Mouse (Mus musculus) megakaryocyte, adult 5-6 weeks (primary cell): ENCODE results near the gene Atpaf2. TPM values are rescaled to one million over a fixed set of nuclear protein-coding genes. Genes with fewer than 3 reads are reported as not detected.

Source experiments
- ATAC-seq: 2 replicates; pipeline ENCODE4 v1.8.0; 2016; ENCODE audit warnings: mild to moderate bottlenecking, inconsistent platforms; ENCODE audit not compliant: poor library complexity, severe bottlenecking
- total RNA-seq, 2 experiments: library from RNA; stranded (forward) in 1 of 2; stranded (reverse) in 1 of 2; fragments of 153-499, 151-499 nt in 1 of 2; fragments of 221-1000, 200-1000 nt in 1 of 2; gene quantifications; 2 replicates each; pipeline versions ENCODE4 v1.2.3 to v1.2.4; 2015 to 2017

The Atpaf2 gene
- total RNA-seq, 2 experiments from 2014 or later, result 15.6 to 43.3 TPM

DNA sequence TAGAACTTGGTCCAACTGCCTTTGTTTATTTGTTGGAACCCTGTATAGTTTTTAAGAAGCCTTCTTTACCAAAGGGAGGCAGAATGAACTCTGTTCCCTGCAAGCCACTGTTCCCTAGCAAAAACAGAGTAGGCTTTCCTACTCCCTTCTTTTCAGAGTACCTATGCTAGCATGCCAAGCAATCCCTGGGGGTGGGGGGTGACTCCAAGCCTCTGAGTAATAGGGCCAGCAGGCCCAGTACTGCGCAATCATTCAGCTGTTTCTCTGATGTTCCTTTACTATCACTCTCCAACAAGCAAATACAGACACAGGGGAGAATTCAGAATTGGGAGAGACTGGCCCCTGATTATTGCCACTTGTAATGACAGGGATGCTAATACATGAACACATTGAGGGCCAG, 11.7 kb downstream of the Atpaf2 start:
- no peak for ATAC-seq

DNA sequence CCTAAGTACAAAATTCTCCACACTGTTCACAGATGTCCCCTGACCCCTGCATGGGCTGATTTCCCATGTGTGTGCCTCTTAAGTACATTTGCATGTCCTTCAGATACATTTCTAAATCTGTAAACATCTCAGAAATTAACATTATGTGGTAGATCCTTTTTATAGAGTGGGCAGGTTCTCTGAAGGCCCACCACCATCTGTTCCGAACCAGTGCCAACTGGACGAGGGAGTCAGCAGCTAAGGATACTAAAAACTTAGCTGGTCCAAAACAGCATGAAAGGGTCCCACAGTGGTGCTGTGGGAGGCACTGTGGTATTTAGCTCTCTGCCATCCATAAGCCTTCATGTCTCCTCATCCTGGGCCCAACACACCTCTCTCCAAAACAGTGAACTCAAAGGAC, 21.1 kb downstream of the Atpaf2 start:
- ATAC-seq, result no peak

DNA sequence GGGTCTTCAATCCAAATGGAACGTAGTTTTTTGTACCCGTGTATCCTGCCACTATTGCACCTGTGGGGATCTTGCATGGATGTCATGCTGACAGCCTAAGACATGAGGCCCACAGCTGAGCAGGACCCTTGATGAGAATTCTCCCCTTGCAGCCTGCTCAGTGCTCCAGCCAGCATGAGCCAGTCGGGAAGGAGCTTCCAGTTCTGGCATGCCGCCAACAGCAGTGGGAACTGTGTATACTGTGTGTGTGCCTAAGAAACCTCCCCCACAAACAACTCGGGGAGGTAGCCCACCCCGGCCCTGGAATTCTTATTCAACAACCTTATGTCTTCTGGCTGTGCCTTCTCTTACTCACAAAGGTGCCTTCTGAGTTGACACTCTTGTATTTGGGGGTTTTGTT, 21.7 kb downstream of the Atpaf2 start:
- no peak for ATAC-seq

DNA sequence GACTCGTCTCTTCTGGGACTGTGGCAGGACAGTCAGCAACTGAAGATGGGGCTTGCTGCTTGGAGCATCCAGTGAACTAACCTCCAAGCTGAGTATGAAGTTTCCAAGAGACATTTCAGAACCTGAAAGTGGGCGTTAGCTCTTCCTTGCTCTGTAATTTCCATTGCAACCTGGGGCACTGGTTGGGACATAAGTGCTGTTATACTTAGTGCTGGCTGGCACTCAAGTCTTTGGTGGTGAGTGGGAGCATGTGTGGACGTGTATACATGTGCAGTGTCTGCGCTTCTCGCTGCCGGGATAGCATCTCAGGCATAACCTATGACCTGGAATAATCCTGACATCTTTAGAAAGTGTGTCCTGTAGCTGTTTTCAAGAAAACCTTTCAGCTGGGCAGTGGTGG, 26.9 kb downstream of the Atpaf2 start:
- ATAC-seq, result no peak

DNA sequence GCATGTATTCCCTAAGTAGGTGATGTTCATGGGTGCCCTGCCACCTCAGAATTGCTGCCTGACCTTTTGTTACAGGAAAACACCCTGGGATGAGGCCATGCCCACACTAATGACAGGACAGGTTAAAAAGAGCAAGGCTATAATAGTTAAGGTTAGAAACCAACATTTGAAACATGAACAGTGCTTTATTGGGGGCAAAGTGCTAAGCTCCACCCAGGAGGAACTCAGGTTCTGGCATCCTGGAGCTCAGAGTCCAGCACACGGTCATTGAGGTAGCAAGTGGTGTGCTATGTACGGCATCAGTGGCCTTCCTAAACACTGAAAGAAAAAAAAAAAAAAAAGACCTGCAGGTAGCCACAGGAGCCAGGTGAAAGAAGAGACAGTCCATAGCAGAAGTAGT, 30.3 kb downstream of the Atpaf2 start:
- no peak for ATAC-seq

DNA sequence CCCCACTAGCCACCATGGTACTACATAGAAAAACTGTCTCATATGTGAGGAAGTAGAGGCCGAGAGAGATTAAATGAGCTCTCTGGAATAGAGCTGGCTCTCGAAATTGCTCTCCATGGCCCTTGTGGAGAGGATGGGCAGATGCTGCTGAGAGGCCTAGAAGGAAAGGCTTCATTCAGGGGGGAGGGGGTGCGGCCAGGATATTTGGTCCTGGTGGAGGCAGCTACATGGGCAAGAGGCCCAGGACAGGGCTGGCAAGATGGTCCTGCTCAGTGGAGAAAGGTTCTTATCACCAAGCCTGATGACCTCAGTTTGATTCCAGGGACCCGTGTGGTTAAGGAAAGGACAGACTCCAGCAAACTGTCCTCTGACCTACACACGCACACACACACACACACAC, 32.3 kb downstream of the Atpaf2 start:
- no peak for ATAC-seq

DNA sequence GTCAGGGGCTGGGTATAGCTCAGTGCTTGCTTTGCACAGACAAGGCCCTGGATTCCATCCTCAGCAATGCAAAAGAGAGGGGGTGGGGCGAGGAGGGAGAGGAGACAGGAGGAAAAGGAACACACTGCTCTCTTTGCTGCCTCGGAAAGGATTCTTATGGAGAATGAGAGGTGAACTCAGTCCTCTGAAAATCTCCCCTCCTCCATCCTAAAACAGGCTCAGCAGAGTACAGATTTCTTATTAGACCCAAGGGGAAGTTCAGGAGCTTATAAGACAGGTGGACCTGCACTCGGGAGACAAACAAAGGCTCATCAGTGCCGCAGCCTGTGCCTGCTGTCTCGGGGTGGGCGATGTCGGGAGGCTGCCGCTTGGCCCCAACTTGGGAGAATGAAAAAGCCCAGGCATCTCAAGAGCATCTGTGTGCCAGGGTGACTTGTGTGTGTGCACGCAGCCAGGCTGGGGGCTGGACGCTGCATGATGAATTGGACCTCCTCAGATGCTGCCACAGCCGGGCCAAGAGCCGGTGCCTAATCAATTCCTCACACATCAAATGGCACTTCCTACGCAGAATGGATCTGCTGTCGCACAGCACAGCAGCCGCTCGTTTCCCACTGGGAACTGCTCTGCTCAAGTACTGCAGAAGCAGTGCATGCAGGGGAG, 33.4 kb downstream of the Atpaf2 start:
- no peak for ATAC-seq

DNA sequence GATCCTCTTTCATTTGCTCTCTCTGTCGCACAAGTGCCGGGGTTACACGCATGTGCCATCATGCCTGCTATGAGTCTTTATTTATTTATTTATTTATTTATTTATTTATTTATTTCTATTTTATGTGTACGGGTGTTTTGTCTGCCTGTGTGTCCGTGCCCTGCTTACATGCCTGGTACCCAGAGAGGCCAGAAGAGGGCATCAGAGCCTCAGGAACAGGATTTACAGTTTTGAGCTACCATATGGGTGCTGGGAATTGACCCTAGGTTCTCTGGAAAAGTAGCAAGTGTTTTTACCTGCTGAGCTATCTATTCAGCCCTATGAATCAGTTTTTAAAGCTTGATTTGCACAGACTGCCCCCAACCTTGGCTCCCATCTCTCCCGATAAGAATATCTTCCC, 34.7 kb downstream of the Atpaf2 start:
- no peak for ATAC-seq

DNA sequence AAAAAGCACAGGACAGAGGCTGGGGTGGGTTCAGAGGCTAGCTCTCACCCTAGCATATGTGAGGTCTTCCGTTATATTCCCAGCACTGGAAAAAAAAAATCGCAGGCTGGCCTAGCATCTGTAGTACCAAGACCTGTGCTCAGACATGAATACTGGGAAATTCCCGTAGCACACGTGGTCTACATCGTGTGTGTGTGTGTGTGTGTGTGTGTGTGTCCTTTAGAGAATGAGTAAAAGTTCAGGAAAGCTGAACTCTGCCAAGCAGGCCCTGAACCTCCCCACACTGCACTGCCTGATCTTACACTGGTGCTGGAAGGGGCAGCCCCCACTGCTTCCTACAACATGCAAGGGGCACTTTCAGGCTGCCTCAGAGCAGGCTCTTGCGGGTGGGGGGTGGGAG, 43.8 kb downstream of the Atpaf2 start:
- no peak for ATAC-seq

DNA sequence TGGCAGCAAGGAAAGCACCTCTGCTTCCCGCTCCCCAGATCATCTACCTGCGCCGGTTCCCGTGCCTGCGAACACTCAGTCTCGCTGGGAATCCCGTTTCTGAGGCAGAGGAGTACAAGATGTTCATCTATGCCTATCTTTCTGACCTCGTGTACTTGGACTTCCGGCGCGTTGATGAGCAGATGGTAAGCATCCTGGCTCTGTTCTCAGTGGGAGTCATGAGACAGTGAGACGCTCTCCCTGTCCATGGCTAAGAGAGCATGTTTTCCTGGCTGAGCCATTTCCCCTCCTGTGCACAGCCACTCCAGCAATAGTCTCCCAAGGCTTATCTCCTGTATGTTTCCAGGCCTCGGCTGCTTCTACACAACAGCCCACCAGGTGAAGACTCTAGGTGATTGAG, 47.8 kb downstream of the Atpaf2 start:
- no peak for ATAC-seq

DNA sequence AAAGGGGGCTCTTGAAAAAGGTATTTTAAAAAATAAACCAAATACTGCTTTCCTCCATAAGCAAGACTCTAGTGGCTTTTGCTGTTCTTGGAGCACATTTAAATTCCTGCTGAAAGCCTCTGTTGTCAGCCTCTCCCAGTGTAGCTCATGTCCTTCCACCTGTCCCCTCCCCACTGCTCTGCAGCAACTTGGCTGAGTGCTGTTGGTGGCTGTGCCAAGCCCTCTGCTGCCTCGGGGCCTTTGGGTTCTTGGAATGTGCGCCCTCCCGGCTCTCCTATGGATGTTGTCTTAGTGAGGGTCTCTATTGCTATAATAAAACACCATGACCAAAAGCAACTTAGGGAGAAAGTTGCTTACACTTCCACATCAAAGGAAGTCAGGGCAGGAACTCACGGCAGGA, 48.8 kb downstream of the Atpaf2 start:
- ATAC-seq, result no peak

DNA sequence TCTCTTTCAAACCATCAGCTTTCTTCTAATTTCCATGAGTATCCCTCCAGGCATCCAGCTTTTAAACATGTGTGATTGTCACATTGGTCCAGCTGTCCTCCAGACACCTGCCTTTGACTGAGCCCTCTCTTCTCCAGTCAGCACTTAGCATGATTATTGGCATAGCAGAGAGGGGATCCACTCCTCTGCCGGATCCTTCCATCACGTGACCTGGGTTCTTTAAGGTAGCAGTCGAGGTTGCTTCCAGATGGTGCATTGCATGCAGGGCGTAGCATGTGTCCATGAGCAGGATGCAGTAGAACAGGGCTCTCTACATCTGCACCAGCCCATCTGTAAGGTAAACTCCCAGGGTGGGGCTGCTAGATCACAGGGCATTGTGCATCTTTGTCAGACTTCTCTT, 49.3 kb downstream of the Atpaf2 start:
- no peak for ATAC-seq

DNA sequence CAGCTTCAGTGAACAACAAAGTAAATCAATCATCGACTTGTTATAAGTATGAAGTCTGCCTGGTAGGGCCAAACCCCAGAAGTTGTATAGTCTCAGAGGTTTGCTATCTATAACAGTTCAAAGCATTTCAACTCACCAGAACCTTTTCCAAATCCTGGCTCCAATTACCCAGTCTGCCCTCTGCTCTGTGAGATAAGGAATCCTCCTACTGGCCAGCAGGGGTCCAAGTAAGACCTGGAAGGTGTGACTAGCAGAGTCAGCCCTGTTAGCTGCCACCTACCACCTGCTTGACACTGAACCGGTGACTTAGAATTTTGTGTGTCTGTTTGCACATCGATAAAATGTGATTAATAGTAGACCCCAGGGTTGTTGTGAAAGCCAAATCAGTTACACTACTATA, 51.0 kb downstream of the Atpaf2 start:
- no peak for ATAC-seq

DNA sequence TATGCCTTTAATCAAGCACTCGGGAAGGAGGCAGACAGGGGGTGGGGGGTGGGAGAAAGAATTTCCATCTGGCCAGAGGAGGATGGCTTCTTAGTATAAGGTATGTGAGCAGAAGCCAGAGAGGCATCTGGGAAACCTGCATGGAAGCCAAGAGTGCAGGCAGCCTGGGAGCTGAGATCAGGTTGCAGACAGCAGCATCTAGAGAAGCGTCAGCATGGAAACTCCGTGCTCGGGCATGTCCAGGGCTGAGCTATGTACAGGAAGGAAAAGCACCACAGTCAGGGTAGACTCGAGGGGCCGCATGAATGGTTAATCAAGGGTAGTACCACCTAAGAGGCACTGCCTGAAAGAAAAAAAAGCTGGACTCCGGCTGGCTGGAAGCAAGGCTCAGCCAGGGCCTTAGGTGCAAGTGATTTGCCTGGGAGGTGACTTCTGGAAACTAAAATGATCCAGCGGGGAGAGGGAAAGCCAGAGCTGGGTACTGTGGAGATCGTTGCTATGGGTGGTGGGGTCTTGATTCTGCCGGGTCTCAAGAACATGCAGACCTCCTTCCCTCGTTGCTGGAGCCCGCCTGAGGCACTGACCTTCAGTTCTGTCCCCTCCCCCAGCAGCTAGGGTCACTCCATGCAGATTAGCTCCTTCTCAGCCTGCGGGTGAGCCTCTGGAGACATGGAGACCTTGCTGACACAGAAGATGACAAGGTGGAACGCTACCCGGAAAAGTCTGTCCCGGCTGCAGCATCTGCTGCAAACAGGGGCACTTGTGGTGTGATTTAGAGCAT, 51.8 kb downstream of the Atpaf2 start:
- no peak for ATAC-seq

DNA sequence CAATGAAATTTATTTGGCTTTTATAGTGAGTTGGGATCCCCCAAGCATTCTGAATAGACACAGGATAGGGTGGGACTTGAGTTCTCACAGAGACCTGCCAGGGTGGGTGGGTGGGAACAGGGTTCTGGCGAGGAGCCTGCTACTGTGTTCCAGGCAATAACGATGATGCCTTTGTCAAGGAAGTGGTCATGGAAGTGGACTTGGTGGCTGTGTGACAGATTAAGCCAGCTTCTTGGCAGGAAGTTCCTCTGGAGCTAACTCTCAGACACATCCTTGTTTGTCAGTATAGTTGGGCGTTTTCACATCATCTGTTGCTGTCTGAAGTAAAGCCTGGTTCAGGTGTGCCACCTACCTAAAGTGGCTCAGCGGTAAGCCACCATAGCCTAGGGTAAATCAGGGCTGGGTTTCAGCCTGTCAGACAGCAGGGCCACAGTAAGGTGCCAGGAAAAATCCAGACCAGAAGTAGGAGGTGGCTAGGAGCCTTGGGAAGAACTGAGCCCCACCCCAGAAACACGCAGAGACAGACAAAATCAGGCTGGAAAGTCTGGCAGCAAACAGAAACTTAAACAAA, 57.5 kb downstream of the Atpaf2 start:
- no peak for ATAC-seq

DNA sequence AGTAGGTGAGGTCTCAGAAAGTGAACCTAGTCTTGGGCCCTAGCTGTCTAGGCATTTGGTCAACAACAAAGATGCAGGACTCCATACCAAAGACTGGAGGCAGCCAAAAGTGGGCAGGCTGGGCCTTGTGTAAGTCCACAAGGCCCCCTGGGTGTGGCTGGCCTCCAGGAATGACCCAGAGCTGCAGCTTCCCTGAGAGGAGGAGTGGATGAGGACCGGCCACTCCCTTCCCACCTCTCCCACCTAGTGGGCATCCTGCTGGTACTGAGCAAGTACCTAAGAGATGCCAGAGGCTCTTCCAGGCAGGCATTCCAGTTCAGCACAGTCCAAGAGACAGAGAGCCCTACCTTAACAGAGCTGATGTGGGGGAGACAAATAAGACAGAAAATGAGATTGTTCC, 58.3 kb downstream of the Atpaf2 start:
- ATAC-seq, result no peak

DNA sequence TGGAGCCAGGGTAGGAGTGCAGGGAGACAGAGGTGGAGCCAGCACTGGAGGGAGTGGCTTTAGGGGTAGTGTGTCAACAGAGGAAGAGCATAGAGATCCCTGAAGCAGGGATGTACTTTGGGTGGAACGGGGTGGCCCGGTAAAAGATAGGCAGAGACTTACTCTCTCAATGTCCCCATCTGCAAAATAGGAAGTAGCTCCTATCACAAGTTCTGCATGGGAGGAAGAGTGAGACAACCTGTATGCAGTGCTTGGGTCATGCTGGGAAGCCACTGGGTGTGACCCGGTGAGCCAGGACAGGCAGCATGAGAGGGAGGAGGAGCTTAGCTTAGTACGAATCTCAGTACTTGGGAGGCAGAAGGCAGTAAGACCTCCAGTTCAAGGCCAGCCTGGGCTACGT, 59.1 kb downstream of the Atpaf2 start:
- no peak for ATAC-seq

DNA sequence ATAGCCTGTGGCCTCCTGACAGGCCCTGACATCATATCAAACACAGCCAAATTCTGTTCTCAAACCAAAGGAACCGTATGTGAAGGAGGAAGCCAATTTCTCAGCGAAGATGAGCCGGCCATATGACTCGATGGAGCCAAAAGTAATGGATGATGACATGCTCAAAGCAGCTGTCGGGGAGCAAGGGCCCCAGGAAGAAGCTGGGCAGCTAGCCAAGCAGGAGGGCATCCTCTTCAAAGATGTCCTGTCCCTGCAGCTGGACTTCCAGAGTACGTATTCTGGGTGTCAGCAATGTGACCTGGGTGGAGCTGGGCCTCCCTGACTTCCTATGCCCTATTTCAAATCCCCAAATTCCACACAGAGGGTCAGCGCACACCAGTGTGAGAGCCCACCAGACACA, 59.7 kb downstream of the Atpaf2 start:
- ATAC-seq, result no peak

DNA sequence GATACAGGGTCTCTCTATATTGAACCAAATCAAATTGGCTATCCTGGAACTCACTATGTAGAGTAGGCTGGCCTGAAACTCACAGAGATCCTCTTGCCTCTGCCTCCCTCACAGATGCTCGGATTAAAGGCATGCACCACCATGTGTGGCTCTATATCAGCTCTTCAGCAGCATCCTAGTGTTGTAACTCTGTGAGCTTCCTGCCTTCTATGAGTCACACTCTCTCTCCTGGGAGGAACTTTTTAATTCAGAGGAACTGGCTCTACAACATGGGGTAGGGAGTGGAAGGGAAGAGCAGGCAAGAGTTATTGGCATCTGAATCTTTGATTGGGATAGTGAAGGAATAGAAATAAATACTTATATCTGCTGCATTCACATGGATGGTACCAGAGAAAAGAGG, 61.1 kb downstream of the Atpaf2 start:
- no peak for ATAC-seq

DNA sequence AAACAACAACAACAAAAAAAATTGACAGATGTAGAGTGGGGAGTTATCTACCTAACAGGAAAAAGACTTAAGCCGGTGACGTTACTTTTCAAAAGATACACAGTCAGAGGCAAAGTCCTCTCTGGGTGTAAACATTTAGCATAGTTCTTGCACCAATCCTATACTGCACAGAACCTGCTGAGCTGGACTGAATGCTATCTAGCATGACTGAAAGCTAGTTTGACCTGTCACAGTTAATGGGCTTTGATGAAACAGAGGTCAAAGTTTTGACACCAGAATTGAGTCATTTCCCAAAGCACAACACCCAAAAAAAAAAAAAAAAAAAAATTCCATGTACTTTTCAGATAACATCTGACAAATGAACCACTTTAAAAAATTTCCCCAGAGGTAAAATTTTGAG, 62.3 kb downstream of the Atpaf2 start:
- no peak for ATAC-seq

DNA sequence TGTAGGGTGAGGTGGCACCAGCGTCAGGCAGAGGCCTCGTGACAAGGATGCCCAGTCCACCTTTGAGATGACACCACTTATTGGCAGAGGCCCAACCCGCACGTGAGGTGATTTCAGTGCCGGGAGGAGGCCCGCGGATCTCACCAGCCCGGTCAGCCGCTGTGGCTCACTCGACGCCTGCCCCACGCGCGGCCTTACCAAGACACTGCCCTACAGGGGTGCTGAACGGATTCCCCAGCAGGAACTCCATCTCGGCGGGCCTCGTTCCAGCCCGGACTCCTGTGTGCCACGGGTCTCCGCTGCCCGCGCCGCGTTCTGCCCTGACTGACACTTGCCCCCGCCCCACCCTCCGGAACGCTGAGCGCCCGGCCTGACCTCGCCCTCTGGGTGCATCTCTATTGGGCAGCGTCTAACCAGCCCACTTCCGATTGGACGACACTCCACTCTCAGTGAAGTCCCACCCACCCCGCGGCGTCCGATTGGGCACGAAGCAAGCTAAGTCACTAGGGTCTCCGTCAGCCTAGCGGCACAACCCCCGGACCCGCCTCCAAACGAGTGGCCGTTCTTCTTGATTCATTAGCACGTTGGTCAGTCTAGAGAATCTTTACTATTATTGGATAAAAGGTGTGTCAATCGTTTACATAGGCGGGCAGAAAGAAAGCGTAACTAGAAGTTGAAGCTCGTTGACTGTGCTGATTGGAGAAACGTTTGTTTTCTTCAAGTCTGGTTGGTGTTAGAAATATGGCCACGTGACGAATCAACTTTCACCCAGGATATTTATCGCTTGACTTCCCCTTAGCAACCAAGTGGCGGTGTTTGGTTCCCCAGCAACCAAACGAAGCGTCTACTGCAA, 65.5 kb downstream of the Atpaf2 start, which contains the start of the genes Tom1l2 and Drc3:
Tom1l2 (minus strand) TSS at position 347 of the 853 bp plus-strand sequence.
Drc3 (plus strand) TSS at position 771 of the 853 bp plus-strand sequence.
- ATAC-seq, result peak; percentile 94
